Mouse (Mus musculus): ENCODE data around the gene Fgd3.

The Fgd3 gene

GRCm38 (mm10) chr13:49215128-49215503, 105.0 kb downstream of the Fgd3 start:
- DNase-seq (ENCODE audit: low spot score): no peak

- no peak for DNase-seq (ENCODE audit: low spot score)
These were observed 105.7 kb downstream of the Fgd3 start for GRCm38 (mm10) chr13:49214454-49214853.

GRCm38 (mm10) chr13:49213531-49213932, 106.6 kb downstream of the Fgd3 start:
- DNase-seq (ENCODE audit: low spot score): peak; percentile 67

GRCm38 (mm10) chr13:49212711-49213500, 107.2 kb downstream of the Fgd3 start:
- DNase-seq (ENCODE audit: low spot score): no peak
